ENCODE assay signal across 8 mouse cellular contexts in genomic region chr1:180767541-180768333, GRCm38 (mm10). TPM values are rescaled to one million over a fixed set of nuclear protein-coding genes. Genes with fewer than 3 reads are reported as not detected.
DNase-seq lines count a peak whose midpoint lies in the region; ATAC-seq and TF ChIP-seq lines count a peak whose summit lies in the region.

No protein-coding gene starts in this region.

- H3K27ac ChIP-seq in lung, embryonic 14.5 days (ENCODE audit: low read depth), result peak overlapping the region; percentile 50; the same call in 1 of the 2 replicates
- H3K27ac ChIP-seq in bone marrow, adult 2 months (ENCODE audit: control insufficient read depth, insufficient read depth, low read depth, low read length, poor library complexity), result peak overlapping the region; percentile 94
- H3K27ac ChIP-seq in forebrain, postnatal 0 days (ENCODE audit: low read depth, low read length), result peak overlapping the region; percentile 66
- peak overlapping the region; percentile 25; the same call in 1 of the 2 replicates for H3K27ac ChIP-seq in liver, embryonic 13.5 days

- H3K4me2 ChIP-seq in lung, embryonic 14.5 days, result peak overlapping the region; percentile 89
- H3K4me2 ChIP-seq in forebrain, postnatal 0 days (ENCODE audit: low read depth), result peak overlapping the region; percentile 80
- peak overlapping the region; percentile 76 for H3K4me2 ChIP-seq in liver, embryonic 13.5 days

- TF ChIP-seq POLR2A in bone marrow, adult 2 months (IDR thresholded peaks at IDR 0.05; ENCODE audit: borderline replicate concordance, control insufficient read depth, low read depth, low read length), result no peak

- H3K9me3 ChIP-seq in lung, embryonic 14.5 days (ENCODE audit: low read depth, low read length), result no peaks in the 10 kb centered on the region
- H3K9me3 ChIP-seq in forebrain, postnatal 0 days (ENCODE audit: low read length), result no peaks in the 10 kb centered on the region
- no peaks in the 10 kb centered on the region for H3K9me3 ChIP-seq in liver, embryonic 13.5 days (replicated peaks)

- peaks cover 5% of the 10 kb centered on the region; the same call in 1 of the 2 replicates for H3K4me1 ChIP-seq in lung, embryonic 14.5 days (ENCODE audit: insufficient read depth)
- H3K4me1 ChIP-seq in bone marrow, adult 2 months (ENCODE audit: control insufficient read depth, insufficient read depth, low read length), result peaks cover 6% of the 10 kb centered on the region
- 0 out of 2 replicates have a peak, but pooled peaks cover 3% of the 10 kb centered on the region for H3K4me1 ChIP-seq in forebrain, postnatal 0 days (ENCODE audit: insufficient read depth)
- peaks cover 40% of the 10 kb centered on the region for H3K4me1 ChIP-seq in liver, embryonic 13.5 days (replicated peaks)

- no peak for TF ChIP-seq CTCF in lung, embryonic 14.5 days (IDR thresholded peaks at IDR 0.05; ENCODE audit: low read depth)
- TF ChIP-seq CTCF in bone marrow, adult 2 months (IDR thresholded peaks at IDR 0.05; ENCODE audit: control insufficient read depth, insufficient read depth, low read length), result 0 out of 2 replicates have a peak, but pooled peaks have one; percentile 15
- no peak for TF ChIP-seq CTCF in forebrain, postnatal 0 days (IDR thresholded peaks at IDR 0.05; ENCODE audit: low read depth)

- H3K36me3 ChIP-seq in lung, embryonic 14.5 days (ENCODE audit: insufficient read depth), result no peaks in the 10 kb centered on the region
- H3K36me3 ChIP-seq in forebrain, postnatal 0 days (ENCODE audit: insufficient read depth), result no peaks in the 10 kb centered on the region
- H3K36me3 ChIP-seq in liver, embryonic 13.5 days, result no peaks in the 10 kb centered on the region

- ATAC-seq in lung, embryonic 14.5 days (ENCODE audit: insufficient read depth), result peak; percentile 17
- ATAC-seq in forebrain, postnatal 0 days, result peak; percentile 25
- peak; percentile 24 for ATAC-seq in liver, embryonic 13.5 days (ENCODE audit: low read depth)

- peak overlapping the region; percentile 51 for H3K4me3 ChIP-seq in lung, embryonic 14.5 days (ENCODE audit: low read depth, low read length)
- peak overlapping the region; percentile 82 for H3K4me3 ChIP-seq in bone marrow, adult 2 months (replicated peaks; ENCODE audit: control insufficient read depth, low read depth, low read length)
- H3K4me3 ChIP-seq in forebrain, postnatal 0 days (ENCODE audit: low read depth, low read length), result peak overlapping the region; percentile 44
- peak overlapping the region; percentile 64 for H3K4me3 ChIP-seq in liver, embryonic 13.5 days (replicated peaks)

- DNase-seq in lung, embryonic 14.5 days, result peak; percentile 42
- no peak for DNase-seq in lung, postnatal 25 days (ENCODE audit: low spot score)
- peak; percentile 32 for DNase-seq in forebrain, postnatal 0 days
- DNase-seq in liver, embryonic 13.5 days, result no peak
- DNase-seq in spleen, postnatal 4 days (ENCODE audit: low spot score in 2 of 2), result peak; percentile 31 to 72
- no peak for DNase-seq in layer of hippocampus, postnatal 14 days (ENCODE audit: low spot score in 2 of 2)
- DNase-seq in c-Kit-positive CD71-positive TER-119-positive erythroid progenitor cells, embryonic 14.5 days (ENCODE audit: low spot score), result no peak

- H3K9ac ChIP-seq in lung, embryonic 14.5 days, result peak overlapping the region; percentile 71
- peak overlapping the region; percentile 70 for H3K9ac ChIP-seq in forebrain, postnatal 0 days
- peak overlapping the region; percentile 72 for H3K9ac ChIP-seq in liver, embryonic 13.5 days

- 14% methylated on average over 10 of the region's 10 CpGs for WGBS in lung, embryonic 14.5 days
- WGBS in bone marrow, adult 2 months, result 9% methylated on average over 10 of the region's 10 CpGs
- WGBS in forebrain, postnatal 0 days, result 20% methylated on average over 10 of the region's 10 CpGs
- WGBS in liver, embryonic 13.5 days (ENCODE audit: insufficient replicate concordance), result 14% methylated on average over 10 of the region's 10 CpGs

- H3K27me3 ChIP-seq in lung, embryonic 14.5 days (ENCODE audit: insufficient read depth, low read length), result no peaks in the 10 kb centered on the region; the same call in 1 of the 2 replicates
- peaks cover 4% of the 10 kb centered on the region; the same call in 1 of the 2 replicates for H3K27me3 ChIP-seq in forebrain, postnatal 0 days (ENCODE audit: insufficient read depth, low read length)
- peaks cover 17% of the 10 kb centered on the region for H3K27me3 ChIP-seq in liver, embryonic 13.5 days

RNA-seq across cellular contexts. Expression of gene Acbd3, which starts 41.9 kb away (rescaled TPM):
- 26.3 and 27.0 TPM in 2 replicates for polyA plus RNA-seq in lung, embryonic 14.5 days (2014; fragmentation: Nextera tagmentation; extraction: Ambion mirVana)
- 11.7 and 16.1 TPM in 2 replicates for polyA plus RNA-seq in bone marrow, adult 2 months (2011; ENCODE audit: insufficient read depth, insufficient read length, low replicate concordance, missing spikeins)
- total RNA-seq in forebrain, postnatal 0 days (2014; rRNA removed), result 27.9 and 37.6 TPM in 2 replicates
- 10.6 and 16.1 TPM in 2 replicates for polyA plus RNA-seq in forebrain, postnatal 0 days (2015; fragmentation: Nextera tagmentation; extraction: Ambion mirVana)
- polyA plus RNA-seq in liver, embryonic 13.5 days (2015; fragmentation: Nextera tagmentation; extraction: Ambion mirVana), result 8.7 and 8.9 TPM in 2 replicates
- total RNA-seq in layer of hippocampus, postnatal 14 days (2021), result 10 to 100 TPM; 29.9 to 31.7 TPM

RNA-seq across cellular contexts. Expression of gene H3f3a, which starts 46.0 kb away (rescaled TPM):
- polyA plus RNA-seq in lung, embryonic 14.5 days (2014; fragmentation: Nextera tagmentation; extraction: Ambion mirVana), result 2,358 and 2,465 TPM in 2 replicates
- polyA plus RNA-seq in bone marrow, adult 2 months (2011; ENCODE audit: insufficient read depth, insufficient read length, low replicate concordance, missing spikeins), result 682 and 801 TPM in 2 replicates
- 3,418 and 3,587 TPM in 2 replicates for total RNA-seq in forebrain, postnatal 0 days (2014; rRNA removed)
- polyA plus RNA-seq in forebrain, postnatal 0 days (2015; fragmentation: Nextera tagmentation; extraction: Ambion mirVana), result 2,464 and 2,886 TPM in 2 replicates
- 2,174 and 2,523 TPM in 2 replicates for polyA plus RNA-seq in liver, embryonic 13.5 days (2015; fragmentation: Nextera tagmentation; extraction: Ambion mirVana)
- 100 to 1,000 TPM; 418 to 459 TPM for total RNA-seq in layer of hippocampus, postnatal 14 days (2021)

Comparison
In these comparisons a context has a peak if more than half of its experiments do, and no peak if none do; other contexts are left out.
1. DNase-seq: peak in lung, embryonic 14.5 days (single experiment), forebrain, postnatal 0 days (single experiment) and spleen, postnatal 4 days (2 of 2); none in lung, postnatal 25 days (single experiment), liver, embryonic 13.5 days (single experiment), layer of hippocampus, postnatal 14 days (0 of 2) and c-Kit-positive CD71-positive TER-119-positive erythroid progenitor cells, embryonic 14.5 days (single experiment).
2. H3K27ac ChIP-seq: peak in every context shown above with its lines; median percentile 94 in bone marrow, adult 2 months; 66 in forebrain, postnatal 0 days; 50 in lung, embryonic 14.5 days; 25 in liver, embryonic 13.5 days.
3. Peak in every context shown above with its lines, with median percentiles within 50 percentile points of each other: ATAC-seq, H3K4me2 ChIP-seq, H3K4me3 ChIP-seq and H3K9ac ChIP-seq.